Mouse (Mus musculus) lung, adult 2 months (tissue): ENCODE measurements around the gene Ccl6.

Experiments used
- CTCF ChIP-seq: fragments of 200-500 bp; IDR thresholded peaks from 2 replicates; pipeline ENCODE4 v1.5.1; 2011; ENCODE audit warnings: mild to moderate bottlenecking, low read length, control low read depth; ENCODE audit not compliant: insufficient read depth
- POLR2A ChIP-seq: fragments of 200-500 bp; IDR thresholded peaks from 2 replicates; pipeline ENCODE4 v1.6.1; 2011; ENCODE audit warnings: low read depth, mild to moderate bottlenecking, control low read depth, low read length, borderline replicate concordance; ENCODE audit errors: extremely low read depth

DNA sequence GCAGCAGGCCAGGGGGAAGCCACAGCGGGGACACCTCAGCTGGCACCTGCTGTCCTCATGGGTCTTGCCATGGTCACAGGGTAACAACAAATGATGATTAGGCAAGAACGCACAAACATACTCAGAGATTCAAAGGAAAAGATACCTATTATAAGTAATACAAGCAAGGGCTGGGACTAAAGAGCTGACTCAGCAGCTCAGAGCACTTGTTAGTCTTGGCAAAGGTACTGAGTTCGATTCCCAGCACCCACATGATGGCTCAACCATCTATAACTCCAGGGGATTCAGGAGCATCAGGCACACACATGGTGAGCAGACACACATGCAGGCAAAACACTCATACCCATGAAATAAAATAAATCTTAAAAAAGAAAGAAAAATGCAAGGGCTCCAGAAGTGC, 51.5 kb downstream of the Ccl6 start:
- TF ChIP-seq CTCF, result no peak
- TF ChIP-seq POLR2A, result no peak
